Comparison of ENCODE assay signal across 19 mouse cellular contexts in genomic region chr7:132679549-132679948, GRCm38 (mm10).
DNase-seq lines count a peak whose midpoint lies in the region; ATAC-seq and TF ChIP-seq lines count a peak whose summit lies in the region.
"Had no signal": no experiment of that assay in that cellular context is flagged by ENCODE, and none has a peak within 500 bp of the region (broad histone marks: within the 10 kb centered on the region; RNA-seq: fewer than 3 reads in every experiment).

No protein-coding gene starts in this region.

- H3K4me3 ChIP-seq in cerebellum, adult 2 months (replicated peaks; ENCODE audit: insufficient read depth, low read depth, low read length): no peak overlapping the region
- no peak overlapping the region for H3K4me3 ChIP-seq in liver, embryonic 14.5 days (ENCODE audit: insufficient read depth in 1 of 2, low read depth in 2 of 2, low read length in 2 of 2)
- H3K4me3 ChIP-seq in liver, embryonic 12.5 days: no peak overlapping the region
- H3K4me3 ChIP-seq in MEL (ENCODE audit: control insufficient read depth in 1 of 2, insufficient read depth in 1 of 2, low read depth in 2 of 2, low read length in 2 of 2): no peak overlapping the region
- H3K4me3 ChIP-seq: embryonic facial prominence, embryonic 15.5 days; erythroblast, embryonic 14.5 days; forebrain, embryonic 10.5 days; gastrocnemius, adult 2 months; heart, embryonic 13.5 days; hindbrain, embryonic 12.5 days had no signal

- no peak for DNase-seq in cerebellum, adult 2 months
- DNase-seq in cerebellum, adult 11 months: no peak
- DNase-seq in liver, embryonic 14.5 days (ENCODE audit: low read depth in 3 of 3, low spot score in 3 of 3): no peak
- peak; percentile 52 for DNase-seq in MEL (ENCODE audit: low read depth, low spot score)
- DNase-seq in spleen, postnatal 4 days (ENCODE audit: low spot score in 2 of 2): no peak
- no peak for DNase-seq in kidney, adult 11 months
- DNase-seq: adrenal gland, postnatal 10 days; gastrocnemius, adult 2 months; gastrocnemius, postnatal 36 days; heart, postnatal 4 days had no signal

- no peak overlapping the region for H3K9ac ChIP-seq in liver, embryonic 14.5 days (replicated peaks)
- no peak overlapping the region for H3K9ac ChIP-seq in liver, embryonic 12.5 days
- 0 out of 2 replicates have a peak overlapping the region, but pooled peaks have one; percentile 0 for H3K9ac ChIP-seq in MEL (ENCODE audit: control insufficient read depth, low read depth, low read length, poor library complexity, severe bottlenecking)
- H3K9ac ChIP-seq: embryonic facial prominence, embryonic 15.5 days; heart, embryonic 13.5 days; hindbrain, embryonic 12.5 days had no signal

- TF ChIP-seq EP300 in liver, embryonic 14.5 days (IDR thresholded peaks at IDR 0.05; ENCODE audit: low read depth): no peak
- TF ChIP-seq EP300 in MEL (IDR thresholded peaks at IDR 0.05; ENCODE audit: low read depth in 1 of 2, low read length in 2 of 2): peak in 1 of 2 experiments; percentile 40; a peak in 2 of 4 replicates

- no peaks in the 10 kb centered on the region for H3K9me3 ChIP-seq in liver, embryonic 14.5 days (ENCODE audit: control insufficient read depth, low read length)
- no peaks in the 10 kb centered on the region for H3K9me3 ChIP-seq in liver, embryonic 12.5 days (replicated peaks)
- H3K9me3 ChIP-seq in MEL (replicated peaks; ENCODE audit: insufficient read depth, low read length): no peaks in the 10 kb centered on the region
- H3K9me3 ChIP-seq: embryonic facial prominence, embryonic 15.5 days; forebrain, embryonic 10.5 days; heart, embryonic 13.5 days; hindbrain, embryonic 12.5 days had no signal

- H3K27ac ChIP-seq in cerebellum, adult 2 months (ENCODE audit: insufficient read depth, low read length): peak overlapping the region; percentile 98
- H3K27ac ChIP-seq in liver, embryonic 14.5 days: no peak overlapping the region
- H3K27ac ChIP-seq in liver, embryonic 12.5 days: no peak overlapping the region
- H3K27ac ChIP-seq in MEL (ENCODE audit: control insufficient read depth, low read depth, low read length): peak overlapping the region; percentile 48
- H3K27ac ChIP-seq: embryonic facial prominence, embryonic 15.5 days; forebrain, embryonic 10.5 days; gastrocnemius, adult 2 months; heart, embryonic 13.5 days; hindbrain, embryonic 12.5 days had no signal

- peaks cover 68% of the 10 kb centered on the region for H3K4me1 ChIP-seq in cerebellum, adult 2 months (ENCODE audit: control insufficient read depth, insufficient read depth, low read length)
- H3K4me1 ChIP-seq in liver, embryonic 14.5 days (replicated peaks; ENCODE audit: control insufficient read depth in 2 of 2, insufficient read depth in 2 of 2, low read length in 1 of 2): peaks cover 0 to 5% of the 10 kb centered on the region in 2 experiments; a peak in 2 of 4 replicates
- peaks cover 10% of the 10 kb centered on the region for H3K4me1 ChIP-seq in liver, embryonic 12.5 days
- peaks cover 12 to 14% of the 10 kb centered on the region in 2 experiments for H3K4me1 ChIP-seq in MEL (ENCODE audit: control insufficient read depth in 1 of 2, insufficient read depth in 2 of 2, low read length in 2 of 2)
- H3K4me1 ChIP-seq: hindbrain, embryonic 12.5 days had no signal

- no peak for TF ChIP-seq RAD21 in MEL (IDR thresholded peaks at IDR 0.05; ENCODE audit: low read depth, low read length)

- 32% methylated on average over 6 of the region's 6 CpGs for WGBS in cerebellum, adult 2 months
- 27% methylated on average over 6 of the region's 6 CpGs for WGBS in liver, embryonic 14.5 days (ENCODE audit: insufficient replicate concordance)
- WGBS in liver, embryonic 12.5 days (ENCODE audit: insufficient replicate concordance): 44% methylated on average over 6 of the region's 6 CpGs

- no peak overlapping the region for H3K4me2 ChIP-seq in liver, embryonic 14.5 days (ENCODE audit: low read depth)
- no peak overlapping the region for H3K4me2 ChIP-seq in liver, embryonic 12.5 days
- H3K4me2 ChIP-seq: embryonic facial prominence, embryonic 15.5 days; heart, embryonic 13.5 days; hindbrain, embryonic 12.5 days had no signal

- ATAC-seq in liver, embryonic 14.5 days (ENCODE audit: insufficient read depth): 0 out of 2 replicates have a peak, but pooled peaks have one; percentile 12
- ATAC-seq in liver, embryonic 12.5 days: no peak
- ATAC-seq: forebrain, embryonic 14.5 days; hindbrain, embryonic 16.5 days; inflammation-experienced regulatory T-cells, adult 6 months had no signal

- TF ChIP-seq CTCF in cerebellum, adult 2 months (IDR thresholded peaks at IDR 0.05; ENCODE audit: borderline replicate concordance, insufficient read depth, low read depth, low read length): no peak
- no peak for TF ChIP-seq CTCF in liver, embryonic 14.5 days (IDR thresholded peaks at IDR 0.05; ENCODE audit: low read depth)
- TF ChIP-seq CTCF in MEL (IDR thresholded peaks at IDR 0.05 in 2 of 3, conservative IDR thresholded peaks at IDR 0.05 in 1 of 3; ENCODE audit: control insufficient read depth in 1 of 3, insufficient read depth in 1 of 3, low read depth in 2 of 3, low read length in 3 of 3, poor library complexity in 1 of 3, severe bottlenecking in 1 of 3): no peak

- no peak for TF ChIP-seq POLR2A in cerebellum, adult 2 months (IDR thresholded peaks at IDR 0.05; ENCODE audit: borderline replicate concordance, insufficient read depth, low read length)
- TF ChIP-seq POLR2A in MEL (IDR thresholded peaks at IDR 0.05; ENCODE audit: control insufficient read depth in 1 of 2, insufficient read depth in 1 of 2, low read depth in 1 of 2, low read length in 2 of 2, poor library complexity in 1 of 2): no peak

- H3K36me3 ChIP-seq in liver, embryonic 14.5 days (replicated peaks; ENCODE audit: control insufficient read depth, insufficient read depth, low read depth): no peaks in the 10 kb centered on the region
- H3K36me3 ChIP-seq in liver, embryonic 12.5 days: no peaks in the 10 kb centered on the region
- peaks cover 0 to 12% of the 10 kb centered on the region in 2 experiments; a peak in 2 of 4 replicates for H3K36me3 ChIP-seq in MEL (ENCODE audit: control insufficient read depth in 1 of 2, insufficient read depth in 2 of 2, low read length in 2 of 2)
- H3K36me3 ChIP-seq: embryonic facial prominence, embryonic 15.5 days; forebrain, embryonic 10.5 days; heart, embryonic 13.5 days; hindbrain, embryonic 12.5 days had no signal

- no peaks in the 10 kb centered on the region for H3K27me3 ChIP-seq in cerebellum, adult 2 months (ENCODE audit: control insufficient read depth, insufficient read depth, low read length)
- no peaks in the 10 kb centered on the region for H3K27me3 ChIP-seq in liver, embryonic 14.5 days (ENCODE audit: control insufficient read depth, insufficient read depth, low read length)
- H3K27me3 ChIP-seq in liver, embryonic 12.5 days (replicated peaks): no peaks in the 10 kb centered on the region
- H3K27me3 ChIP-seq in MEL (ENCODE audit: control insufficient read depth in 1 of 2, insufficient read depth in 2 of 2, low read length in 2 of 2): no peaks in the 10 kb centered on the region
- H3K27me3 ChIP-seq: embryonic facial prominence, embryonic 15.5 days; heart, embryonic 13.5 days; hindbrain, embryonic 12.5 days had no signal

- H3K79me2 ChIP-seq in MEL (ENCODE audit: control insufficient read depth, insufficient read depth, low read length, poor library complexity): no peaks in the 10 kb centered on the region

TF ChIP-seq in MEL, 35 proteins besides CTCF, POLR2A, EP300 and RAD21 (continues in another document):
- no peak for TF ChIP-seq TBP (IDR thresholded peaks at IDR 0.05; ENCODE audit: low read depth, low read length)
- 0 out of 2 replicates have a peak, but pooled peaks have one; percentile 21 for TF ChIP-seq ELF1 (IDR thresholded peaks at IDR 0.05; ENCODE audit: low read depth, low read length)
- no peak for TF ChIP-seq CHD1 (IDR thresholded peaks at IDR 0.05; ENCODE audit: low read depth, low read length)
- TF ChIP-seq MAFK (IDR thresholded peaks at IDR 0.05; ENCODE audit: borderline replicate concordance, low read depth, low read length): no peak
- TF ChIP-seq MYB (IDR thresholded peaks at IDR 0.05; ENCODE audit: low read depth, low read length): 0 out of 2 replicates have a peak, but pooled peaks have one; percentile 19
- peak; percentile 21; the same call in 1 of the 2 replicates for TF ChIP-seq KAT2A (conservative IDR thresholded peaks at IDR 0.05; ENCODE audit: low read depth, low read length)
- no peak for TF ChIP-seq ZKSCAN1 (IDR thresholded peaks at IDR 0.05; ENCODE audit: low read depth, low read length)
- no peak for TF ChIP-seq MAZ (IDR thresholded peaks at IDR 0.05; ENCODE audit: low read depth, low read length)
- no peak for TF ChIP-seq GABPA (IDR thresholded peaks at IDR 0.05; ENCODE audit: low read depth, low read length)
- TF ChIP-seq ZMIZ1 (IDR thresholded peaks at IDR 0.05; ENCODE audit: low read depth, low read length): no peak
- no peak for TF ChIP-seq SMC3 (IDR thresholded peaks at IDR 0.05; ENCODE audit: low read depth, low read length)
- no peak for TF ChIP-seq RCOR1 (IDR thresholded peaks at IDR 0.05; ENCODE audit: low read depth, low read length)
- no peak for TF ChIP-seq TCF12 (IDR thresholded peaks at IDR 0.05; ENCODE audit: low read depth, low read length)
- TF ChIP-seq NRF1 (IDR thresholded peaks at IDR 0.05; ENCODE audit: insufficient read depth, low read depth, low read length, poor library complexity, severe bottlenecking): no peak
- no peak for TF ChIP-seq BHLHE40 (IDR thresholded peaks at IDR 0.05; ENCODE audit: borderline replicate concordance, low read depth, low read length)
- no peak for TF ChIP-seq MXI1 (IDR thresholded peaks at IDR 0.05; ENCODE audit: low read depth, low read length)
- no peak for TF ChIP-seq CHD2 (IDR thresholded peaks at IDR 0.05; ENCODE audit: low read length)
- TF ChIP-seq ZC3H11A (IDR thresholded peaks at IDR 0.05; ENCODE audit: low read depth, low read length): no peak
- TF ChIP-seq ETS1 (IDR thresholded peaks at IDR 0.05; ENCODE audit: low read depth, low read length): 0 out of 2 replicates have a peak, but pooled peaks have one; percentile 20
- 0 out of 2 replicates have a peak, but pooled peaks have one; percentile 15 for TF ChIP-seq MAX (IDR thresholded peaks at IDR 0.05; ENCODE audit: low read length)
- TF ChIP-seq JUND (IDR thresholded peaks at IDR 0.05; ENCODE audit: low read depth, low read length): no peak
- no peak for TF ChIP-seq TAL1 (IDR thresholded peaks at IDR 0.05; ENCODE audit: low read length)
- no peak for TF ChIP-seq NELFE (IDR thresholded peaks at IDR 0.05; ENCODE audit: low read depth, low read length)
- TF ChIP-seq GATA1 (IDR thresholded peaks at IDR 0.05; ENCODE audit: low read depth, low read length): no peak
- no peak for TF ChIP-seq POLR2AphosphoS5 (IDR thresholded peaks at IDR 0.05; ENCODE audit: borderline replicate concordance, low read depth, low read length)
- TF ChIP-seq POLR2AphosphoS2 (IDR thresholded peaks at IDR 0.05; ENCODE audit: low read length): 0 out of 2 replicates have a peak, but pooled peaks have one; percentile 31

Comparison
In these comparisons a context has a peak if more than half of its experiments do, and no peak if none do; other contexts are left out.
1. H3K27ac ChIP-seq: peak in cerebellum, adult 2 months (single experiment) and MEL (single experiment); none in liver, embryonic 14.5 days (single experiment) and liver, embryonic 12.5 days (single experiment).